Mouse (Mus musculus) embryonic facial prominence, embryonic 13.5 days (tissue): ENCODE results near the gene Lgi4. TPM values are rescaled to one million over a fixed set of nuclear protein-coding genes. Genes with fewer than 3 reads are reported as not detected.
A peak's percentile ranks its signal among the peaks of the same experiment; 100 is the strongest.

Experiments
- ATAC-seq: fragments of 200-750 bp; cut with Nextera tagmentation; 2 replicates; pipeline ENCODE4 v1.8.0; 2017; ENCODE audit warnings: low read depth; ENCODE audit not compliant: insufficient number of reproducible peaks, insufficient read depth, low FRiP score, low TSS enrichment
- H3K27ac ChIP-seq: fragments of 300-500 bp; sonication (generic); 2 replicates; pipeline ENCODE4 v1.5.1; 2015; ENCODE audit warnings: moderate library complexity, mild to moderate bottlenecking, inconsistent platforms
- H3K27me3 ChIP-seq: fragments of 300-500 bp; sonication (generic); 2 replicates; pipeline ENCODE4 v1.6.1; 2015; ENCODE audit warnings: mild to moderate bottlenecking, inconsistent platforms
- H3K36me3 ChIP-seq: fragments of 300-500 bp; sonication (generic); 2 replicates; pipeline ENCODE4 v1.6.1; 2015; ENCODE audit warnings: mild to moderate bottlenecking, inconsistent platforms
- H3K4me1 ChIP-seq: fragments of 300-500 bp; sonication (generic); 2 replicates; pipeline ENCODE4 v1.6.1; 2015; ENCODE audit warnings: inconsistent platforms
- H3K4me2 ChIP-seq: fragments of 300-500 bp; sonication (generic); 2 replicates; pipeline ENCODE4 v1.6.1; 2015; ENCODE audit warnings: moderate library complexity, mild to moderate bottlenecking, inconsistent platforms
- H3K4me3 ChIP-seq: fragments of 300-500 bp; sonication (generic); 2 replicates; pipeline ENCODE4 v1.5.1; 2015; ENCODE audit warnings: mild to moderate bottlenecking, inconsistent platforms
- H3K9ac ChIP-seq: fragments of 300-500 bp; sonication (generic); 2 replicates; pipeline ENCODE4 v1.6.1; 2015; ENCODE audit warnings: mild to moderate bottlenecking, inconsistent platforms
- H3K9me3 ChIP-seq: fragments of 300-500 bp; sonication (generic); 2 replicates; pipeline ENCODE4 v1.6.1; 2016; ENCODE audit warnings: inconsistent platforms
- WGBS: fragments of 180-500 bp; shearing (Covaris S2); methylation state at CpG from one replicate; pipeline ENCODE4 v1.1.7; 2015; ENCODE audit warnings: mixed read lengths; 5-methylcytosine and 5-hydroxymethylcytosine counted together
- polyA plus RNA-seq: library from polyadenylated mRNA; unstranded; fragments of >200 nt; fragmentation: Nextera tagmentation; extraction: Ambion mirVana; gene quantifications from 2 replicates; pipeline ENCODE4 v1.2.1, GENCODE M21; 2015

The Lgi4 gene
- polyA plus RNA-seq, 1 experiment from 2014 or later: 1.3 TPM

- WGBS: 29% methylated on average over 3 of the region's 3 CpGs
- no peaks in the 10 kb centered on the region for H3K27me3 ChIP-seq
- ATAC-seq: no peak
- H3K4me3 ChIP-seq: no peak overlapping the region
- H3K4me1 ChIP-seq: peaks cover 48% of the 10 kb centered on the region
- no peak overlapping the region for H3K4me2 ChIP-seq
- H3K9ac ChIP-seq: no peak overlapping the region
- H3K27ac ChIP-seq: no peak overlapping the region
- no peaks in the 10 kb centered on the region for H3K9me3 ChIP-seq
- no peaks in the 10 kb centered on the region for H3K36me3 ChIP-seq
These were observed 21.5 kb downstream of the Lgi4 start for GRCm38 (mm10) chr7:31080611-31081010.

GRCm38 (mm10) chr7:31081106-31081505 lies 22.0 kb downstream of the Lgi4 start:
- 16% methylated on average over 1 of the region's 1 CpGs for whole genome bisulfite sequencing
- Histone ChIP-seq H3K27ac (no peak overlapping the region), H3K4me2 (no peak overlapping the region), H3K4me1 (peaks cover 48% of the 10 kb centered on the region), H3K36me3 (no peaks in the 10 kb centered on the region), H3K9ac (no peak overlapping the region), H3K4me3 (no peak overlapping the region), H3K9me3 (no peaks in the 10 kb centered on the region), H3K27me3 (no peaks in the 10 kb centered on the region)
- no peak for ATAC-seq

GRCm38 (mm10) chr7:31082106-31082505 lies 23.0 kb downstream of the Lgi4 start:
- Histone ChIP-seq H3K9me3 (no peaks in the 10 kb centered on the region), H3K4me2 (no peak overlapping the region), H3K27ac (no peak overlapping the region), H3K4me3 (no peak overlapping the region), H3K36me3 (no peaks in the 10 kb centered on the region), H3K9ac (no peak overlapping the region), H3K27me3 (no peaks in the 10 kb centered on the region), H3K4me1 (peaks cover 38% of the 10 kb centered on the region)
- ATAC-seq: no peak

- H3K27ac ChIP-seq: peak overlapping the region; percentile 80; the same call in 1 of the 2 replicates
- H3K9ac ChIP-seq: 0 out of 2 replicates have a peak overlapping the region, but pooled peaks have one; percentile 12
- H3K4me1 ChIP-seq: peaks cover 29% of the 10 kb centered on the region
- H3K27me3 ChIP-seq: no peaks in the 10 kb centered on the region
- H3K4me2 ChIP-seq: no peak overlapping the region
- 36% methylated on average over 14 of the region's 14 CpGs for WGBS
- H3K4me3 ChIP-seq: no peak overlapping the region
- peak; percentile 22; the same call in 1 of the 2 replicates for ATAC-seq
- H3K36me3 ChIP-seq: no peaks in the 10 kb centered on the region
- no peaks in the 10 kb centered on the region for H3K9me3 ChIP-seq
These were observed 23.9 kb downstream of the Lgi4 start for GRCm38 (mm10) chr7:31082831-31083588.

- Histone ChIP-seq H3K27me3 (no peaks in the 10 kb centered on the region), H3K9me3 (no peaks in the 10 kb centered on the region), H3K9ac (no peak overlapping the region), H3K4me1 (peaks cover 29% of the 10 kb centered on the region), H3K4me3 (no peak overlapping the region), H3K27ac (peak overlapping the region; percentile 80), H3K36me3 (no peaks in the 10 kb centered on the region), H3K4me2 (peak overlapping the region; percentile 32; the same call in 1 of the 2 replicates)
- no peak for ATAC-seq
- 32% methylated on average over 9 of the region's 9 CpGs for WGBS
These were observed 25.0 kb downstream of the Lgi4 start for GRCm38 (mm10) chr7:31084140-31084539.

- Histone ChIP-seq H3K27ac (peak overlapping the region; percentile 80), H3K4me2 (no peak overlapping the region), H3K4me3 (no peak overlapping the region), H3K27me3 (no peaks in the 10 kb centered on the region), H3K9ac (no peak overlapping the region), H3K9me3 (no peaks in the 10 kb centered on the region), H3K36me3 (no peaks in the 10 kb centered on the region), H3K4me1 (peaks cover 29% of the 10 kb centered on the region)
- ATAC-seq: peak; percentile 54; the same call in 1 of the 2 replicates
- WGBS: 13% methylated on average over 3 of the region's 3 CpGs
These were observed 26.0 kb downstream of the Lgi4 start for GRCm38 (mm10) chr7:31085171-31085570.

- H3K36me3 ChIP-seq: no peaks in the 10 kb centered on the region
- no peak for ATAC-seq
- 91% methylated on average over 9 of the region's 9 CpGs for WGBS
These were observed 27.1 kb downstream of the Lgi4 start for GRCm38 (mm10) chr7:31086175-31086755.

GRCm38 (mm10) chr7:31087262-31087661 lies 28.1 kb downstream of the Lgi4 start:
- H3K4me2 ChIP-seq: no peak overlapping the region
- 50% methylated on average over 2 of the region's 2 CpGs for WGBS
- ATAC-seq: no peak
- no peak overlapping the region for H3K9ac ChIP-seq
- H3K9me3 ChIP-seq: no peaks in the 10 kb centered on the region
- H3K4me3 ChIP-seq: no peak overlapping the region
- no peaks in the 10 kb centered on the region for H3K36me3 ChIP-seq
- H3K27me3 ChIP-seq: no peaks in the 10 kb centered on the region
- no peak overlapping the region for H3K27ac ChIP-seq
- peaks cover 29% of the 10 kb centered on the region for H3K4me1 ChIP-seq

More at GRCm38 (mm10) chr7:31086175-31086755, 27.1 kb downstream of the Lgi4 start:
- Histone ChIP-seq H3K27ac (0 out of 2 replicates have a peak overlapping the region, but pooled peaks have one; percentile 80), H3K4me3 (no peak overlapping the region), H3K9ac (no peak overlapping the region), H3K9me3 (no peaks in the 10 kb centered on the region), H3K4me2 (no peak overlapping the region), H3K4me1 (peaks cover 29% of the 10 kb centered on the region), H3K27me3 (no peaks in the 10 kb centered on the region)

GRCm38 (mm10) chr7:31088206-31088605 lies 29.1 kb downstream of the Lgi4 start:
- Histone ChIP-seq H3K4me3 (no peak overlapping the region), H3K4me1 (peaks cover 23% of the 10 kb centered on the region), H3K9ac (no peak overlapping the region), H3K4me2 (no peak overlapping the region), H3K9me3 (no peaks in the 10 kb centered on the region), H3K27me3 (no peaks in the 10 kb centered on the region), H3K36me3 (no peaks in the 10 kb centered on the region), H3K27ac (no peak overlapping the region)
- no peak for ATAC-seq
- WGBS: 75% methylated on average over 3 of the region's 3 CpGs

GRCm38 (mm10) chr7:31089721-31090120 lies 30.6 kb downstream of the Lgi4 start:
- H3K27me3 ChIP-seq: no peaks in the 10 kb centered on the region
- whole genome bisulfite sequencing: 86% methylated on average over 2 of the region's 2 CpGs
- H3K9me3 ChIP-seq: no peaks in the 10 kb centered on the region
- no peak for ATAC-seq
- no peaks in the 10 kb centered on the region for H3K36me3 ChIP-seq
- H3K4me3 ChIP-seq: no peak overlapping the region
- H3K4me1 ChIP-seq: peaks cover 9% of the 10 kb centered on the region
- H3K4me2 ChIP-seq: no peak overlapping the region
- H3K9ac ChIP-seq: no peak overlapping the region
- no peak overlapping the region for H3K27ac ChIP-seq

GRCm38 (mm10) chr7:31094774-31095501 lies 35.8 kb downstream of the Lgi4 start:
- H3K4me1 ChIP-seq: 0 out of 2 replicates have a peak, but pooled peaks cover 4% of the 10 kb centered on the region
- no peak overlapping the region for H3K4me3 ChIP-seq
- no peak overlapping the region for H3K27ac ChIP-seq
- no peak overlapping the region for H3K4me2 ChIP-seq
- H3K27me3 ChIP-seq: no peaks in the 10 kb centered on the region
- no peaks in the 10 kb centered on the region for H3K9me3 ChIP-seq
- no peak overlapping the region for H3K9ac ChIP-seq
- no peaks in the 10 kb centered on the region for H3K36me3 ChIP-seq
- 23% methylated on average over 12 of the region's 12 CpGs for WGBS
- no peak for ATAC-seq
